Mouse (Mus musculus): Measurements from ENCODE around the gene Olfr1420. TPM values are rescaled to one million over a fixed set of nuclear protein-coding genes. Genes with fewer than 3 reads are reported as not detected.
"Not testable (repeated sequence)": the region's sequence is repeated elsewhere in the genome, so short reads cannot be mapped to it uniquely, and the experiment has no call there.

Gene Olfr1420
- polyA plus RNA-seq (2016; fragmentation: Nextera tagmentation; extraction: Ambion mirVana), result not detected in 2 replicates

DNA sequence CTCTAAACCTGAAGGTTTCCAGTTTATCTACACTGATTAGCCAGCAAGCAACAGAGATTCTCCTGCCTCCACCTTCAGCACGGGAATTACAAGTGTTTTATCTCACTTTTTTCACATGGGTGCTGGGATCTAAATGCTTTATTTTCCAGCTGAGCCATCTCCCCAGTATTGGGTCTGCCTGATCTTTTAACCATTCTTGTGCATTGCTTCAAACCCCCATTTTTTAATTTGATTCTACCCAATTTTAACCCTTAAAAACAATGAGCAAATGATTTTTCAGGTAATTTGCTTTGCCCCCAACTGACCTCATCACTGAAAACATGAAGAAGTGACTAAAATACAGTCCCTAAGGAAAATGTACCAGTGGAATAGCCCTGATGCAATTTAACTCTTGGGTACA is at the start of gene Olfr1420:
Olfr1420 (plus strand) TSS at position 301 of the 400 bp plus-strand sequence.
- H3K36me3 ChIP-seq (replicated peaks), result no peaks in the 10 kb centered on the region
- H3K27me3 ChIP-seq (ENCODE audit: poor library complexity, severe bottlenecking), result no peaks in the 10 kb centered on the region
- DNase-seq (ENCODE audit: extremely low spot score, low spot score), result no peak
- H3K4me1 ChIP-seq, result no peaks in the 10 kb centered on the region
- WGBS, result 68% methylated on average over 1 of the region's 1 CpGs
- H3K27ac ChIP-seq, result no peak within 1 kb of the TSS
- no peak within 1 kb of the TSS for H3K4me3 ChIP-seq
- no peaks in the 10 kb centered on the region for H3K9me3 ChIP-seq

DNA sequence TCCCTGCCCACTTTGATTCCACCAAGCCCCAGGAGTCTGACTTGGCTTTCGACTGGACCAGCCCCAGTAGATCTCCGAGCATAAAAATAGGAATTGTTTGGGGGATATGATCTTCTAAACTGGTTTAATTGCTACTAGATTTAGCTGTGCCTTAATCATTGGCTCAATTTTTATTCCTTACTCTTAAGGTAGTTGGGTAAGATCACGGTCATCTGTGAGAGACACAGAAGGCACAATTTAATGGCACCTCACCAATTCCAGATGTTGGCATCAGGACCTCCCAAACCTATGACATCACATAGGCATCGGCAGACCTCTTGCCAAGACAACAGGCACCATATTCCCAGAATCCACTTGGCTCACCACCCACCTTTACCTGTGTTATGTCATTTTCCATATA is 47.2 kb upstream of the Olfr1420 start, which contains the start of gene Olfr1417:
Olfr1417 (minus strand) TSS at position 101 of the 400 bp plus-strand sequence.
- no peaks in the 10 kb centered on the region for H3K4me1 ChIP-seq
- no peak for DNase-seq (ENCODE audit: extremely low spot score, low spot score)
- WGBS, result 89% methylated on average over 4 of the region's 4 CpGs
- no peaks in the 10 kb centered on the region for H3K36me3 ChIP-seq (replicated peaks)
- no peaks in the 10 kb centered on the region for H3K9me3 ChIP-seq
- H3K27ac ChIP-seq, result no peak within 1 kb of the TSS
- no peaks in the 10 kb centered on the region for H3K27me3 ChIP-seq (ENCODE audit: poor library complexity, severe bottlenecking)
- H3K4me3 ChIP-seq, result no peak within 1 kb of the TSS

GRCm38 (mm10) chr19:11846333-11846732 is 40.0 kb upstream of the Olfr1420 start:
- Histone ChIP-seq H3K9me3 (no peaks in the 10 kb centered on the region), H3K27ac (no peak overlapping the region), H3K36me3 (replicated peaks) (no peaks in the 10 kb centered on the region), H3K4me1 (no peaks in the 10 kb centered on the region), H3K27me3 (ENCODE audit: poor library complexity, severe bottlenecking) (no peaks in the 10 kb centered on the region), H3K4me3 (no peak overlapping the region)
- no peak for DNase-seq (ENCODE audit: extremely low spot score, low spot score)
- WGBS, result 89% methylated on average over 4 of the region's 4 CpGs

GRCm38 (mm10) chr19:11852652-11853051 is 33.7 kb upstream of the Olfr1420 start:
- no peak for DNase-seq (ENCODE audit: extremely low spot score, low spot score)
- H3K27ac ChIP-seq, result no peak overlapping the region
- H3K27me3 ChIP-seq (ENCODE audit: poor library complexity, severe bottlenecking), result no peaks in the 10 kb centered on the region
- H3K4me3 ChIP-seq, result no peak overlapping the region
- no peaks in the 10 kb centered on the region for H3K36me3 ChIP-seq (replicated peaks)
- no peaks in the 10 kb centered on the region for H3K4me1 ChIP-seq
- no peaks in the 10 kb centered on the region for H3K9me3 ChIP-seq
- WGBS, result 73% methylated on average over 4 of the region's 4 CpGs

GRCm38 (mm10) chr19:11854821-11855220 is 31.5 kb upstream of the Olfr1420 start:
- 86% methylated on average over 2 of the region's 2 CpGs for WGBS
- H3K27ac ChIP-seq, result no peak overlapping the region
- no peaks in the 10 kb centered on the region for H3K36me3 ChIP-seq (replicated peaks)
- H3K4me1 ChIP-seq, result no peaks in the 10 kb centered on the region
- no peak overlapping the region for H3K4me3 ChIP-seq
- no peaks in the 10 kb centered on the region for H3K27me3 ChIP-seq (ENCODE audit: poor library complexity, severe bottlenecking)
- no peaks in the 10 kb centered on the region for H3K9me3 ChIP-seq
- DNase-seq (ENCODE audit: extremely low spot score, low spot score), result no peak

DNA sequence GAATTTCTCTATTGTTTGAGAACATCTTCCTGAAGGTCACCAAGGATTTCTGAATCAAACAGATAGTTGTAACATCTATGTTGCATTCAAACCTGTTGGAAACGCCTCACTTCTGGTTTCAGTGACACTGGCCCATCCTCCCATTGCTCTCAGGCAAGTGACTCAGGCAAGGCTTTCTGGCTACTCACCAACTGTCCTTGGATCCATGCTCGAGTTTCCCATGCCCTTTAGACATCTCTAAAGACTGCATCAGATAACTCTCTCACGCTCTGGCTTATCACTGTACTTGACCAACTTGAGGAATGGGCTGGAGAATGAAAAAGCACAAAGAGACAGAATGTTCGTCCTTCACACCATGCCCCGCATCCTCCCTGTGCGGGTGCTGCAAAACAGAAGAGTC is 29.9 kb upstream of the Olfr1420 start:
- Histone ChIP-seq H3K27me3 (ENCODE audit: poor library complexity, severe bottlenecking) (no peaks in the 10 kb centered on the region), H3K4me3 (no peak overlapping the region), H3K4me1 (no peaks in the 10 kb centered on the region), H3K36me3 (replicated peaks) (no peaks in the 10 kb centered on the region), H3K27ac (no peak overlapping the region), H3K9me3 (no peaks in the 10 kb centered on the region)
- 79% methylated on average over 6 of the region's 6 CpGs for WGBS
- DNase-seq (ENCODE audit: extremely low spot score, low spot score), result no peak

- Histone ChIP-seq H3K27me3 (ENCODE audit: poor library complexity, severe bottlenecking) (no peaks in the 10 kb centered on the region), H3K27ac (no peak within 1 kb of the TSS), H3K4me3 (no peak within 1 kb of the TSS), H3K4me1 (no peaks in the 10 kb centered on the region), H3K9me3 (no peaks in the 10 kb centered on the region; the same call in 1 of the 2 replicates), H3K36me3 (replicated peaks) (no peaks in the 10 kb centered on the region)
- no peak for DNase-seq (ENCODE audit: extremely low spot score, low spot score)
- 96% methylated on average over 1 of the region's 1 CpGs for WGBS
These were observed 25.4 kb upstream of the Olfr1420 start, which contains the start of gene Olfr1418 for GRCm38 (mm10) chr19:11860966-11861365. Gene Olfr1418, minus strand, starts transcription at chr19:11861066.

DNA sequence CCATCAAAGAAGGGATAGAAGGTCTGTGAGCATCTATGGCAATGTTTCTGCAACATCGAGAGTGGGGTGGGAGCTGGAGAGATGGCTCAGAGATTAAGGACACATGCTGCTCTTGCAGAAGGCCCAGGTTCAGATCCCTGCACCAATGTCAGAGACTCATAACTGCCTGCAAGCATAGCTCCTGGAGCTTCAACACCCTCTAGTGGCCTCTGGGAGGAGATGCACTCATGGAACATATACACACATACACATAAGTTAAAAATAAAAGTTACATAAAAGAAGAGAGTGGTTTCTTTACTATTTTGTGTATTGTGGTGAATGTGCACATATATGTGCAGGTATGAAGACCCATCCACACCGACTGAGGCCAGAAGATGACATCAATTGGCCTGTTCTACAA is 18.5 kb upstream of the Olfr1420 start:
- peaks cover 9% of the 10 kb centered on the region; the same call in 1 of the 2 replicates for H3K9me3 ChIP-seq
- H3K27ac ChIP-seq, result no peak overlapping the region
- H3K27me3 ChIP-seq (ENCODE audit: poor library complexity, severe bottlenecking), result no peaks in the 10 kb centered on the region
- H3K4me1 ChIP-seq, result no peaks in the 10 kb centered on the region
- no peaks in the 10 kb centered on the region for H3K36me3 ChIP-seq (replicated peaks)
- H3K4me3 ChIP-seq, result no peak overlapping the region
- WGBS, result 84% methylated on average over 2 of the region's 2 CpGs
- DNase-seq (ENCODE audit: extremely low spot score, low spot score), result no peak

DNA sequence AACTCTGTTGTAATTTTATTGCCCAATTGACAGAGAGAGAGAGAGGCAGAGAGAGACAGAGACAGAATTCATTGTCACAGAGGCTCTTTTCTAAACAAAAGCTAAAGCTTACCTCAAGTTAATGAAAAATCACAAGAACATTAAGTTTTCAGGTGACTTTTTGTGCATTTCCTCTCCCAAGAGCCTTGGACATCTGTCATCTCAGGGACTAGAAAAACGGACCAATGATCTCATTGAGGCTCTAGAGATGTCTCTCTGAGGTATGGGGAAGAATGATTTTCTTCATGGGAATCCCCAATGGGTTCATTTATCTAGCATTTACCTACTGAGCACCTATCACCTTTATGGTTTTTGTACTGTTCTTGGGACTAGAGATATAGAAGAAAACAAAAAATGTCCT is 11.4 kb upstream of the Olfr1420 start, which contains the start of gene Olfr1419:
Olfr1419 (minus strand) TSS at position 101 of the 400 bp plus-strand sequence.
- Histone ChIP-seq H3K4me1 (no peaks in the 10 kb centered on the region), H3K27me3 (ENCODE audit: poor library complexity, severe bottlenecking) (no peaks in the 10 kb centered on the region), H3K4me3 (no peak within 1 kb of the TSS), H3K9me3 (no peaks in the 10 kb centered on the region), H3K36me3 (replicated peaks) (no peaks in the 10 kb centered on the region), H3K27ac (no peak within 1 kb of the TSS)
- no peak for DNase-seq (ENCODE audit: extremely low spot score, low spot score)
- WGBS, result 68% methylated on average over 1 of the region's 1 CpGs

- DNase-seq (ENCODE audit: extremely low spot score, low spot score); H3K36me3 ChIP-seq (replicated peaks); H3K27ac ChIP-seq; H3K4me3 ChIP-seq; H3K4me1 ChIP-seq; H3K27me3 ChIP-seq (ENCODE audit: poor library complexity, severe bottlenecking); H3K9me3 ChIP-seq: not testable (repeated sequence)
- WGBS, result 71% methylated on average over 22 of the region's 22 CpGs
These were observed 8.0 kb upstream of the Olfr1420 start for GRCm38 (mm10) chr19:11878404-11878803.

DNA sequence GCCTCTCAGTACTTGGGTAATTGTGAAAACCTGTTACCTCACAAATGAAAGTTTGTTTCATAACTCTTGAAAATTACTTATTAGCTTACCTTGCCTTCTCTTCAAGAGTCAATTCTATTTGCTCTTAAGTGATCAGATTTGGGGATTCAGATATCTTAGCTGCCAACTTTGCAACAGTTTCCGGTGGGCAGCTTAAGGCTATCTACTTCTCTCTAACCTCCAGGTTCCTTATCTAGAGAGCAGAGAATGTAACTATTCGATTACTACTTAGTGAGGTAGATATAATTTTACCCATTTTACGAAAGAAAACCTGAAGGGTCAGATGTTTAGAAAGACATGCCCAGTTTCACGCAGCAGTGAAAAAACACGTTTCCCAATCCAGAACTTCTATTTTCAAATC is 24.7 kb downstream of the Olfr1420 start:
- Histone ChIP-seq H3K9me3 (no peaks in the 10 kb centered on the region), H3K27me3 (ENCODE audit: poor library complexity, severe bottlenecking) (no peaks in the 10 kb centered on the region), H3K4me1 (peaks cover 18% of the 10 kb centered on the region), H3K27ac (no peak overlapping the region), H3K4me3 (peak overlapping the region; percentile 87), H3K36me3 (replicated peaks) (peaks cover 18% of the 10 kb centered on the region)
- no peak for DNase-seq (ENCODE audit: extremely low spot score, low spot score)
- 93% methylated on average over 5 of the region's 5 CpGs for WGBS

- no peaks in the 10 kb centered on the region for H3K9me3 ChIP-seq
These were observed 25.2 kb downstream of the Olfr1420 start for GRCm38 (mm10) chr19:11911603-11912002.

DNA sequence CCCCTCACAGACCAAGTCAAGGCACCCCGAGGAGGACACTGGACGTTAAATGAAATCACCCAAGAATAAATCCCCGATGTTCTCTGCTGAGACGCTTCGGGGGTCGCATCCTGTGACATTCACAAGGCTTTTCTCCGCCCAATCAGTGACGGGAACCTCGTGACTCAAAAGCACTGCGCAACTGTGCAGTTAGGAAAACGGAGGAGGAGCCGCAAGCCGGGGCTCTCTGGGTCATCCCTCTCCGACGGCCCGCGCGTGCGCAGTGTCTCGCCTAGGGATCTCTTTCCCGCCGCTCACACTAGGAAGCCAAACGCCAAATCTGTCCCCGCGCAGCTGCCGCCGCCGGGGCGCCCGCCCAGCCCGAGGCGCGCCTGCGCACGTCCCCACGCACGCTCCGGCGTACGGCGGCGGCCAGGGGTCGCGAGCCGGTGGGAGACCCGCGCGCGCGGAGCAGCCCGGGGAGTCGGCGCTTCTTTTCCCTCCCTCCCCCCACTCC is 25.7 kb downstream of the Olfr1420 start, which contains the start of gene Patl1:
Patl1 (plus strand) TSS at position 363 of the 496 bp plus-strand sequence.
- peak; percentile 97 for DNase-seq (ENCODE audit: extremely low spot score, low spot score)
- Histone ChIP-seq H3K36me3 (replicated peaks) (peaks cover 29% of the 10 kb centered on the region), H3K4me1 (peaks cover 18% of the 10 kb centered on the region), H3K27me3 (ENCODE audit: poor library complexity, severe bottlenecking) (no peaks in the 10 kb centered on the region), H3K4me3 (peak within 1 kb of the TSS; percentile 87), H3K27ac (peak within 1 kb of the TSS; percentile 95), H3K9me3 (no peaks in the 10 kb centered on the region)
- under 1% methylated on average over 47 of the region's 53 CpGs for WGBS

More at GRCm38 (mm10) chr19:11911603-11912002, 25.2 kb downstream of the Olfr1420 start:
- H3K4me3 ChIP-seq, result peak overlapping the region; percentile 87
- peaks cover 18% of the 10 kb centered on the region for H3K4me1 ChIP-seq
- H3K27ac ChIP-seq, result peak overlapping the region; percentile 95
- H3K27me3 ChIP-seq (ENCODE audit: poor library complexity, severe bottlenecking), result no peaks in the 10 kb centered on the region
- DNase-seq (ENCODE audit: extremely low spot score, low spot score), result no peak
- WGBS, result 3% methylated on average over 17 of the region's 17 CpGs
- H3K36me3 ChIP-seq (replicated peaks), result peaks cover 24% of the 10 kb centered on the region
